Mouse (Mus musculus) lung, postnatal 4 days (tissue): ENCODE measurements at regions not wholly inside any gene's neighbourhood (a gene's known extent, or its start where the extent isn't known, plus 50 kb on each side); places are given as distances from the start of the nearest gene placed in this dataset.

Experiments
- DNase-seq, 2 experiments: peaks; one replicate each; pipeline ENCODE4 v3.0.0; 2021

DNA sequence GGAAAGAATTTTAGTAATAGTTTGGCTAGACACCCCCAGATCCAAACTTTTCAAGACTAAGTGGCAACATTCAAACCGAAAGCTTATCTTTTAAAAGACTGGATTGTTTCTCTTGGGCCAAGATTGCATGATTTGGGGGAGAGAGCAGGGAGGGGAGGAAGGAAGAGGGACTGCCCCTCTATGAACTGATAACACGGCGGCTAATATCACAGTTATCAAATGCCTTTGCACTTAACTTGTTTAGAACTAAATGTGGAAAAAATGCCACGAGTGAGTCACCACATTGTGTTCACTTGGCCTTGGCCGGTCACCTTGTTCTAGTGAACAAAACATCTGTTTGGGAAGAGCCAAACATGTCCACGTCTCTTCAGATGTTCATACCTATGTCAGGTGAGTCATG, 92.3 kb downstream of the Tes start:
- DNase-seq = no peak

GRCm38 (mm10) chr6:17169971-17170781, 105.2 kb downstream of the Tes start:
- DNase-seq = peak; percentile 82 to 87

DNA sequence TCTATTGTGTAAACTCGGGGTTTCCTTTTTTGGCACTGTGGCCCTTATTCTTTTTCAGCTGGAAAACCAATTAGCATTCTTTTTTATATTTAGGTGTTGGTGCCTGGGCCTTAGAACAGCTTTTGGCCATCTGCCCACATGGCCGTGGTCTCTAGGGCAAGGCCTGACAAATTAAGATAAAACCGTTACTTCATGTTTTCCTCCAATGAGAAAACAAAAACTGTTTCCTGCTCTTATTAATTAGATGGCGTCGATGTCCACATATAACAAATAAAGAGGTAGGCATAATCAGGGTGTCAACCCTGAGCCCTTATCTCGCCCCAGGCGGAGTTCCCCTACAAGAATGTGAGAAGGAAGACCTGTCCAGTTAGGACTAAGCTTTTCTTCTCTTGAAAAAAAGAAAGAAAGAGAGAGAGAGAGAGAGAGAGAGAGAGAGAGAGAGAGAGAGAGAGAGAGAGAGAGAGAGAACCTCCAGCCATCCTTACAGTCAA, 105.9 kb downstream of the Tes start:
- peak in 1 of 2 experiments; percentile 76 for DNase-seq

DNA sequence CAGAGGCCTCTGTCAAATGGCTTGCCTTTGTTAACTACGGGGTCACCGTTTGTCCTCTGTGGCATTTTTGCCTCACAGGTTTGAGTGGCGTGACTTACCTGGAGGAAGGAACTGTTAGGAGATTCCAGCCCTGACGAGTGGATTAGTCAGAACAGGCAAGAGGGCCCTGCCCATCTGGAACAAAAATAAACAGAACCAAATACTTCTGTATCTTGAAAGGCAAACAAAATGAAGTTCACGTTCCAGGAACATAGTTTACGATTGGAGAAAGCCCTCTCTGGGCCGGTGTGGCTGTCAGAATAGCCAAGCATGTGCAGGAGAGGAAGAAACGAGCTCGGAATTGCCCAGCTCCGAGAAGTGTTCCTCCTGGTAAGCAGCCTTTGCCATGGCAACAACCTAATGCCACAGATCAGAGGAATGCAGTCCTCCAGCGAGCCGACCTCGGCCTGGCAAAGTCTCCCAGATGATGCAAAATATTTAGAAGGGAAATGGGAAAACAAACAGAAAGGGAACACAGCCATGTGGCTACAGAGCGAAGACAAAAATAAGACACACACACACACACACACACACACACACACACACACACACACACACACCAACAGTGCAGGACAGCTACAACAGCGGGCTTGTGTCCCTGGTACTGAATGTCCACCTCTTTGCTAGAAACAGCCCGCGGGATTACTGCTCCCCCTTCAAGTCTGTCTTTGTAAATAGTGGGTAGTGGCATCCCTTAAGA, 106.5 kb downstream of the Tes start:
- DNase-seq = peak; percentile 72 to 86

DNA sequence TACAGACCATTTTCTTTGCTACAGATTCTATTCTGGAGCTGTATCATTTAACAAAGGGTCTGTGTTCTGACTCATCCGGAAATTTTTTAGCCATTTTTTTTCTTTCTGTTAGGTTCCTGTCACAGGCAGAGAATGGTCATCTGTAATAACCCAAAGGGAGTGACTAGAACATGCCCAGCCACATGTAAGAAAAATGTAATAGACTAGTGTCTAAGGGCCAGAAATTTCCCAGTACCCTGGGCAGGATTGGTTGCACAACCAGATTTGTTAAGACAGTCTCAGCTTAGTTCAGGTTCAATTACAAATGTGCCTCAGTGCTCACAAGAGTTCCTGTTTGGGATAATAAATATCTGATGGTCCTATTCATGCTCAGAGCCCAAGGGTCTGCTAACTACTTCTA, 107.1 kb downstream of the Tes start:
- no peak for DNase-seq

GRCm38 (mm10) chr6:17177153-17177552, 103.8 kb upstream of the Cav2 start:
- peak; percentile 57 to 75 for DNase-seq

GRCm38 (mm10) chr6:17179476-17179875, 101.5 kb upstream of the Cav2 start:
- DNase-seq = no peak

GRCm38 (mm10) chr6:17186604-17187003, 94.4 kb upstream of the Cav2 start:
- DNase-seq = no peak

GRCm38 (mm10) chr6:17187106-17187505, 93.9 kb upstream of the Cav2 start:
- no peak for DNase-seq

GRCm38 (mm10) chr6:17195538-17195937, 85.4 kb upstream of the Cav2 start:
- DNase-seq = no peak

- peak; percentile 72 to 86 for DNase-seq
Observed at GRCm38 (mm10) chr6:17197728-17198397, 83.1 kb upstream of the Cav2 start.

GRCm38 (mm10) chr6:17198876-17199275, 82.1 kb upstream of the Cav2 start:
- no peak for DNase-seq

GRCm38 (mm10) chr6:17201916-17202636, 78.9 kb upstream of the Cav2 start:
- DNase-seq = no peak

DNA sequence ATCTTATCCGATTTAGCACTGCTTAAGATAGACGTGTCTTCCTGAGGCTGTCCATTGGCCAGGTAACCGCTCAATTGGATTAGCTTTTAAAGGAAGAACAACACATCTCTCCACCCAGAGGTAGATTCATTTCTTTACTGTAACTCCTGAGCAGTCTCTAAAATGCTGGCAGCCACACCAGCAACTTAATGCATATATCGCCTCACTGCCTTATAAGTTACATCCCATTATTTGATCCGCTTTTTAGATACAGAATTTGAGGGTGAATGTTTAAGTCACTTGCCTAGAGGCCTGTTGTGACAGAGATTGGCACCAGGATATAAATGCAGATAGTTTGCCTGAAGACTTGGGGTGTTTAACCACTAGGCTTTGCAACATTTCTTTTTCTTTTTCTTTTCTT, 77.7 kb upstream of the Cav2 start:
- no peak for DNase-seq

- DNase-seq = no peak
Observed at GRCm38 (mm10) chr6:17203900-17204686, 76.9 kb upstream of the Cav2 start.

DNA sequence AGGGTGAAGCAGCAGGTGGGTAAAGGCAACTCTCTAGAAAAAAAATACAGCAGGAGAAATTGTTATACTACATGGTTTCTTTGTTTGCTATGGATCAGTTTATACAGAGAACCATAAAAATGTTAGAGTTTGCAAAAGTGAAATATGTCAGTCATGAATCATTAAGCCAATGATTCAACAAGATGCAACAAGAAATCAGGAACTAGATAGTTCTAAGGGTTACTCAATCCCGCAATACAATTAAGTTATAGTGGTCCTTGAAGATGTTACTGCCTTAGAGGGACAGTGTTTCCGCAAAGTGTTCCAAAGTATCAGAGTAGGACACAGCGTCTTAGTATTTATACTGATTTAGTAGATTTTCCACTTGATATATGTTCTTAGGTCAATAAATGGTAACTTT, 74.1 kb upstream of the Cav2 start:
- no peak for DNase-seq

DNA sequence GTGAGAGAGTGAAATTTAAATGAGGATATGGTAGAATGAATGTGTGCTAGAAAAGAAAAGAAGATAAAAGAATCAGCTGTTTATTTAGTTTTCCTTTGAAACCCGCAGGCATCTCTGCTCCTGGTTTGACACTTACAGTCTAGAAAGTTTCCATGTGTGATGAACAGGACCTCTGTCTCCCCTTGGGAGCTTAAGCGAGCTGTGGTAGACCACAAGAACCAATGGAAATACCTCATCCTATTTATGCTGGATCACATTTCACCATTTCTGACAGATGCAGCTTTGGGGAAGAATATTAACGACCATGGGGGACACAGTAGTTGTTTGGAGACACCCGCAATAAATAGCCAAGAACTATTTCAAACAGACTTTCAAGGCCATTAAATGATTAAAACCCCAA, 71.2 kb upstream of the Cav2 start:
- no peak for DNase-seq

- peak in 1 of 2 experiments; percentile 45 for DNase-seq
Observed at GRCm38 (mm10) chr6:17211346-17211745, 69.6 kb upstream of the Cav2 start.

GRCm38 (mm10) chr6:17214774-17215173, 66.2 kb upstream of the Cav2 start:
- DNase-seq = no peak

GRCm38 (mm10) chr6:17216442-17216841, 64.5 kb upstream of the Cav2 start:
- DNase-seq = no peak

DNA sequence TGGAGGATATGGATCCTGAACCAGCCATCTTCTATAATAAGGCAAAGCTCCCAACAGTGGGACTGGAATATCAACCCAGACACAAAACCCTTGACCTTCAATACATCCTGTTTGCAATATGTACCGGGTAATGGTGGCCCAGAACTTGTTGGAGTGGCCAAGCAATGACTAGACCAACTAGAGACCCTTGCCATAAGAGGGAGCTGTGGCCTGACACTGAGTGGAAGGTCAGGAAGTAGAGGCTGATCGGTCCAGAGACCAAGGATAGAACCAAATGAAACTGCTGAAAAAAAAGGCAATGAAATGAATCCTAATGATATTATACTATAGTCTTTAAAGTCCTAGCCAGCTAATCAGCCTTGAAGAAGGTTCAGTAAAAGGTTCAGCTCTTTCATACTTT, 57.2 kb upstream of the Cav2 start:
- peak in 1 of 2 experiments; percentile 12 for DNase-seq

GRCm38 (mm10) chr6:17224852-17225251, 56.1 kb upstream of the Cav2 start:
- DNase-seq = peak; percentile 46 to 58
